Mouse (Mus musculus): Measurements from ENCODE around the gene Prune2. TPM values are rescaled to one million over a fixed set of nuclear protein-coding genes. Genes with fewer than 3 reads are reported as not detected.

Gene Prune2
- 8.4 and 10.3 TPM in 2 replicates for polyA plus RNA-seq (2012; rRNA removed)

GRCm38 (mm10) chr19:16955613-16956271 lies at the start of gene Prune2:
TSS of gene Prune2 (plus strand) at chr19:16956118.

Other genes starting within 250 kb of the Prune2 start
- 15.4 and 18.9 TPM in 2 replicates for gene Vps13a, start 175.2 kb upstream of the Prune2 start, polyA plus RNA-seq (2012; rRNA removed)
- gene Foxb2, start 82.3 kb upstream of the Prune2 start, polyA plus RNA-seq (2012; rRNA removed) = 0.14 and 0.19 TPM in 2 replicates

Data from central nervous system, embryonic 18 days (tissue).